Mouse (Mus musculus) neural tube, embryonic 15.5 days (tissue): ENCODE measurements around the gene Iqgap3. TPM values are rescaled to one million over a fixed set of nuclear protein-coding genes. Genes with fewer than 3 reads are reported as not detected.

ENCODE experiments used
- ATAC-seq: fragments of 200-750 bp; cut with Nextera tagmentation; 2 replicates; pipeline ENCODE4 v1.8.0; 2017; ENCODE audit warnings: mild to moderate bottlenecking, moderate TSS enrichment, moderate library complexity; ENCODE audit not compliant: low FRiP score
- H3K27ac ChIP-seq: fragments of 300-500 bp; sonication (generic); replicated peaks from 2 replicates; pipeline ENCODE4 v1.5.1; 2015; ENCODE audit warnings: mild to moderate bottlenecking, inconsistent platforms
- H3K27me3 ChIP-seq: fragments of 300-500 bp; sonication (generic); replicated peaks from 2 replicates; pipeline ENCODE4 v1.6.1; 2015; ENCODE audit warnings: inconsistent platforms
- H3K36me3 ChIP-seq: fragments of 300-500 bp; sonication (generic); 2 replicates; pipeline ENCODE4 v1.6.1; 2015; ENCODE audit warnings: inconsistent platforms
- H3K4me1 ChIP-seq: fragments of 300-500 bp; sonication (generic); 2 replicates; pipeline ENCODE4 v1.6.1; 2015; ENCODE audit warnings: inconsistent platforms
- H3K4me2 ChIP-seq: fragments of 300-500 bp; sonication (generic); 2 replicates; pipeline ENCODE4 v1.6.1; 2015; ENCODE audit warnings: inconsistent platforms, mild to moderate bottlenecking, moderate library complexity
- H3K4me3 ChIP-seq: fragments of 300-500 bp; sonication (generic); replicated peaks from 2 replicates; pipeline ENCODE4 v1.5.1; 2015; ENCODE audit warnings: mild to moderate bottlenecking, inconsistent platforms
- H3K9ac ChIP-seq: fragments of 300-500 bp; sonication (generic); replicated peaks from 2 replicates; pipeline ENCODE4 v1.6.1; 2015; ENCODE audit warnings: mild to moderate bottlenecking, inconsistent platforms
- H3K9me3 ChIP-seq: fragments of 300-500 bp; sonication (generic); replicated peaks from 2 replicates; pipeline ENCODE4 v1.6.1; 2016; ENCODE audit warnings: inconsistent platforms
- WGBS: fragments of 180-500 bp; shearing (Covaris S2); methylation state at CpG from one replicate; pipeline ENCODE4 v1.1.7; 2015; ENCODE audit warnings: mixed read lengths; 5-methylcytosine and 5-hydroxymethylcytosine counted together
- polyA plus RNA-seq: library from polyadenylated mRNA; unstranded; fragments of >200 nt; fragmentation: Nextera tagmentation; extraction: Ambion mirVana; gene quantifications from 2 replicates; pipeline ENCODE4 v1.2.1, GENCODE M21; 2015

The Iqgap3 gene
- polyA plus RNA-seq, 1 experiment from 2014 or later = 2.8 TPM

GRCm38 (mm10) chr3:88154236-88154635, 72.5 kb downstream of the Iqgap3 start:
- 66% methylated on average over 2 of the region's 2 CpGs for WGBS
- H3K4me1 ChIP-seq = peaks cover 48% of the 10 kb centered on the region
- no peak overlapping the region for H3K27ac ChIP-seq
- H3K9ac ChIP-seq = no peak overlapping the region
- ATAC-seq = no peak
- H3K9me3 ChIP-seq = no peaks in the 10 kb centered on the region
- H3K4me2 ChIP-seq = no peak overlapping the region
- no peaks in the 10 kb centered on the region for H3K27me3 ChIP-seq
- H3K36me3 ChIP-seq = peaks cover 20% of the 10 kb centered on the region
- H3K4me3 ChIP-seq = no peak overlapping the region

DNA sequence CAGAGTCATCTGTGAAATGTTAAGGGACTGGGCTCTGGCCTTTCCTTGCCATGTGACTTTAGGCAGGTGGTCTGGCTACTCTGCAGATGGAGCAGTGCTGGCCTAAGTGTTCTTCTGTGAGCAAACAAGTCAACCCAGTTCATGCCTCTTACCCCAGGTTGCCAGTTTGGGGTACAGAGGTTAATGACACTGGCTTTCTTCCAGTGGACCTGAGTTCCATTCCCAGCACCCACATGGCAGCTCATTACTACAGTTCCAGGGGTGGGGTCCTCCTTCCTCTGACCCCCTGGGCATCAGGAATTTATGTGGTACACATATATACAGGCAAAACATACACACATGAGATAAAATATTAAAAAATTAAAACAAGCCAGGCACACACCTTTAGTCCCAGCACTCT, 75.0 kb downstream of the Iqgap3 start:
- H3K27ac ChIP-seq = no peak overlapping the region
- no peak for ATAC-seq
- peaks cover 22% of the 10 kb centered on the region for H3K4me1 ChIP-seq
- H3K9ac ChIP-seq = no peak overlapping the region
- no peaks in the 10 kb centered on the region for H3K9me3 ChIP-seq
- H3K4me3 ChIP-seq = no peak overlapping the region
- H3K4me2 ChIP-seq = no peak overlapping the region
- peaks cover 46% of the 10 kb centered on the region for H3K36me3 ChIP-seq
- no peaks in the 10 kb centered on the region for H3K27me3 ChIP-seq

DNA sequence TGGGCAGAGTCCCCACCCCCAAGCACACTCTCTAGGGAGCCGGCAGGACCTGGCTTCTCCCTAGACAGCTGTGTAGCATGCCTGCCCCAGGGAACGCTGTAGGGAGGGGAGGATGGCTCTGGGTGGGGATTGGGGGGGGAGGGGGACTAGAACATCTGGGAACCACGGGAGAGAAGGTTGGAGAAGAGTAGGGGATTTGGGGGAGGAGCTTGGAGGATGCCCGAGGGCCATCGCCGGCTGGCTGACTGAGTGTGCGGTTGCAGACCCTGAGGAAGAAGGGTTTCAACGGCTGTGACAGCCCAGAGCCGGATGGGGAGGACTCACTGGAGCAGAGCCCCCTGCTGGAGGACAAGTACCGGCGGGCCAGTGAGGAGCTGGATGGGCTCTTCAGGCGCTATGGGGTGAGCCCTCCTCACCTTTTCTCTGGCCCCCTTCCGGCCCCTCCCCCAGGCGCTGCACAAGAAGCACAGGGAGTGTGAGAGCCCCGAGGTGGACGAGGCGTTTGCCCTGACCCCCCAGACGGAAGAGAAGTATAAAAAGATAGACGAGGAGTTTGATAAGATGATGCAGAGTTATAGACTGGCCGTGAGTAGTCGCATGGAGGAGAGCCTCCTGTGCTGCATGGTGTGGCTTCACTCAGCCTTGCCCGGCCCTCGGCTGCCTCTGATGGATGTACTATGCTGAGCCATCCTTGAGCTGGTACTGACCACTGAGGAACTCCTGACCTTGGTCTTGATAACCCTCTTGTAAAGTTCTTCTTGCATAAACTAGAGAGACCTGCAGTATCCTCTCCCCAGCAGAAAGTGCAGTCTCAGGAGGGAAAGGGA, 76.2 kb downstream of the Iqgap3 start:
- Histone ChIP-seq H3K36me3 (peaks cover 58% of the 10 kb centered on the region), H3K9ac (no peak overlapping the region), H3K9me3 (no peaks in the 10 kb centered on the region), H3K4me3 (no peak overlapping the region), H3K4me1 (peaks cover 10% of the 10 kb centered on the region), H3K27ac (no peak overlapping the region), H3K27me3 (no peaks in the 10 kb centered on the region), H3K4me2 (no peak overlapping the region)
- 0 out of 2 replicates have a peak, but pooled peaks have one; percentile 12 for ATAC-seq
- WGBS = 20% methylated on average over 23 of the region's 23 CpGs

GRCm38 (mm10) chr3:88158991-88159390, 77.2 kb downstream of the Iqgap3 start:
- no peaks in the 10 kb centered on the region for H3K9me3 ChIP-seq
- no peak overlapping the region for H3K27ac ChIP-seq
- peaks cover 66% of the 10 kb centered on the region for H3K36me3 ChIP-seq

GRCm38 (mm10) chr3:88160856-88161255, 79.1 kb downstream of the Iqgap3 start:
- Histone ChIP-seq H3K4me3 (no peak overlapping the region), H3K9ac (no peak overlapping the region), H3K27me3 (no peaks in the 10 kb centered on the region), H3K4me2 (no peak overlapping the region), H3K4me1 (peaks cover 6% of the 10 kb centered on the region), H3K36me3 (peaks cover 82% of the 10 kb centered on the region), H3K27ac (no peak overlapping the region), H3K9me3 (no peaks in the 10 kb centered on the region)
- 81% methylated on average over 6 of the region's 6 CpGs for WGBS
- ATAC-seq = no peak

More at GRCm38 (mm10) chr3:88158991-88159390, 77.2 kb downstream of the Iqgap3 start:
- 87% methylated on average over 6 of the region's 6 CpGs for whole genome bisulfite sequencing
- Histone ChIP-seq H3K27me3 (no peaks in the 10 kb centered on the region), H3K4me1 (peaks cover 6% of the 10 kb centered on the region), H3K4me2 (no peak overlapping the region), H3K4me3 (no peak overlapping the region), H3K9ac (no peak overlapping the region)
- no peak for ATAC-seq

DNA sequence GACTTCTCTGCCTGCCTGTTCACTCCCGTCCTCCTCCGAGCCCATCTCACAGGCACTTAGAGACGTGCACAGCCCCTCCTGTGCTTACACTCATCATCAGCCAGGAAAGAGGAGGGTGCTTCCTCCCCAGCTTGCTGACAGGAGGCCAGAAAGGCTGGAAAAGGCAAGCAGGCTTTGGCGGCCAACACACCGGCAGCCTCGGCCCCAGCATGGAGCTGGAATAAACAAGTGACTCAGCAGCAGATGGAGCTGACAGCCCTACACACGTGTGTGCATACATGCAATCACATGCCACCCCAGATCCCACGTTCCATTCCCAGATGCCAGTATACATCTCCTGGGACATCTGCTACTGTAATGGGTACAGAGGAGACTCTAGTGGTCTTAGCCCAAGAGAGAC, 80.5 kb downstream of the Iqgap3 start:
- peaks cover 6% of the 10 kb centered on the region for H3K4me1 ChIP-seq
- H3K27ac ChIP-seq = no peak overlapping the region
- 84% methylated on average over 8 of the region's 8 CpGs for WGBS
- H3K9ac ChIP-seq = no peak overlapping the region
- peaks cover 85% of the 10 kb centered on the region for H3K36me3 ChIP-seq
- H3K4me2 ChIP-seq = no peak overlapping the region
- no peak for ATAC-seq
- no peaks in the 10 kb centered on the region for H3K9me3 ChIP-seq
- H3K4me3 ChIP-seq = no peak overlapping the region
- H3K27me3 ChIP-seq = no peaks in the 10 kb centered on the region

GRCm38 (mm10) chr3:88162811-88163210, 81.0 kb downstream of the Iqgap3 start:
- H3K27ac ChIP-seq = no peak overlapping the region
- no peaks in the 10 kb centered on the region for H3K27me3 ChIP-seq
- H3K4me3 ChIP-seq = no peak overlapping the region
- H3K36me3 ChIP-seq = peaks cover 90% of the 10 kb centered on the region
- 63% methylated on average over 4 of the region's 4 CpGs for WGBS
- no peak overlapping the region for H3K9ac ChIP-seq
- ATAC-seq = no peak
- H3K4me2 ChIP-seq = no peak overlapping the region
- no peaks in the 10 kb centered on the region for H3K9me3 ChIP-seq
- H3K4me1 ChIP-seq = peaks cover 3% of the 10 kb centered on the region

GRCm38 (mm10) chr3:88163847-88164246, 82.1 kb downstream of the Iqgap3 start:
- H3K9me3 ChIP-seq = no peaks in the 10 kb centered on the region
- H3K36me3 ChIP-seq = peaks cover 90% of the 10 kb centered on the region
- no peak overlapping the region for H3K4me3 ChIP-seq
- ATAC-seq = no peak
- H3K4me1 ChIP-seq = no peaks in the 10 kb centered on the region
- H3K9ac ChIP-seq = no peak overlapping the region
- no peak overlapping the region for H3K27ac ChIP-seq
- no peak overlapping the region for H3K4me2 ChIP-seq
- 76% methylated on average over 3 of the region's 3 CpGs for WGBS
- H3K27me3 ChIP-seq = no peaks in the 10 kb centered on the region

- no peak overlapping the region for H3K4me3 ChIP-seq
- peaks cover 90% of the 10 kb centered on the region for H3K36me3 ChIP-seq
- no peak overlapping the region for H3K9ac ChIP-seq
- H3K4me1 ChIP-seq = no peaks in the 10 kb centered on the region
- H3K4me2 ChIP-seq = no peak overlapping the region
- no peak for ATAC-seq
- WGBS = 65% methylated on average over 3 of the region's 3 CpGs
- no peaks in the 10 kb centered on the region for H3K9me3 ChIP-seq
- H3K27me3 ChIP-seq = no peaks in the 10 kb centered on the region
- H3K27ac ChIP-seq = no peak overlapping the region
Observed at GRCm38 (mm10) chr3:88164263-88164662, 82.5 kb downstream of the Iqgap3 start.

- H3K9ac ChIP-seq = no peak overlapping the region
- H3K4me2 ChIP-seq = no peak overlapping the region
- no peak overlapping the region for H3K27ac ChIP-seq
- 94% methylated on average over 5 of the region's 5 CpGs for WGBS
- no peaks in the 10 kb centered on the region for H3K27me3 ChIP-seq
- H3K4me3 ChIP-seq = no peak overlapping the region
- H3K9me3 ChIP-seq = no peaks in the 10 kb centered on the region
- H3K36me3 ChIP-seq = peaks cover 89% of the 10 kb centered on the region
- no peaks in the 10 kb centered on the region for H3K4me1 ChIP-seq
- ATAC-seq = no peak
Observed at GRCm38 (mm10) chr3:88166056-88166455, 84.3 kb downstream of the Iqgap3 start.

DNA sequence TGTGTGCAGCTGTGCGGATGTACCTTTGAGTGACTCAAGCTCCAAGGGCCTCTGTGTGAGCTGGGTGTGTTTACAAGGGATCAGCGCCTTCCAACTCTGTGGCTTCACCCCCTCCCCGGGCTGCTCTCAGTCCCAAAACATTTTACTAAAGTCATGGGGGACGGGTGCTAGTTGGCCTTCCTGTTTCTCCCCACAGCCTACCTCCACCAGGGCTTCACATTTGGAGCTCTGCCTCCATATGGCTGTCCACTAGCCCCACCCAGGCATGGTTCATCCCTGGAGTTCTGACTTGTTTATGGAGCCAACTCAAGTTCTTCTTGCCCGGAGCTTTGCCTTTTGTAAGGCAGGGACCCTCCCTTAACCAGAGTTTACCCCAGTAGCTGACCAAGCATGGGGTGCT, 88.6 kb downstream of the Iqgap3 start:
- no peak overlapping the region for H3K4me2 ChIP-seq
- no peaks in the 10 kb centered on the region for H3K9me3 ChIP-seq
- no peak overlapping the region for H3K9ac ChIP-seq
- WGBS = 83% methylated on average over 5 of the region's 5 CpGs
- ATAC-seq = no peak
- peaks cover 63% of the 10 kb centered on the region for H3K36me3 ChIP-seq
- no peak overlapping the region for H3K27ac ChIP-seq
- H3K27me3 ChIP-seq = no peaks in the 10 kb centered on the region
- no peaks in the 10 kb centered on the region for H3K4me1 ChIP-seq
- no peak overlapping the region for H3K4me3 ChIP-seq
